In genomic region chr2:52990874-52991687, GRCm38 (mm10) we compare ENCODE assay signal across 10 mouse cellular contexts.
DNase-seq lines count a peak whose midpoint lies in the region; ATAC-seq and TF ChIP-seq lines count a peak whose summit lies in the region.
"Had no signal": no experiment of that assay in that cellular context is flagged by ENCODE, and none has a peak within 500 bp of the region (broad histone marks: within the 10 kb centered on the region; RNA-seq: fewer than 3 reads in every experiment).

No protein-coding gene starts in this region.

- H3K36me3 ChIP-seq in hindbrain, embryonic 14.5 days (replicated peaks; ENCODE audit: control insufficient read depth, insufficient read depth), result no peaks in the 10 kb centered on the region
- no peaks in the 10 kb centered on the region for H3K36me3 ChIP-seq in hindbrain, embryonic 11.5 days (ENCODE audit: control insufficient read depth, insufficient read depth, low read length)
- H3K36me3 ChIP-seq in embryonic facial prominence, embryonic 14.5 days (ENCODE audit: control insufficient read depth, insufficient read depth, low read length), result no peaks in the 10 kb centered on the region
- H3K36me3 ChIP-seq in lung, postnatal 0 days (ENCODE audit: insufficient read depth, low read length), result no peaks in the 10 kb centered on the region
- H3K36me3 ChIP-seq: midbrain, embryonic 12.5 days had no signal

- TF ChIP-seq CTCF in lung, postnatal 0 days (IDR thresholded peaks at IDR 0.05), result no peak

- TF ChIP-seq EP300 in lung, postnatal 0 days (IDR thresholded peaks at IDR 0.05), result peak; percentile 85

- no peak overlapping the region for H3K4me2 ChIP-seq in hindbrain, embryonic 14.5 days (replicated peaks)
- H3K4me2 ChIP-seq in hindbrain, embryonic 11.5 days (replicated peaks; ENCODE audit: low read depth, low read length), result no peak overlapping the region
- H3K4me2 ChIP-seq in embryonic facial prominence, embryonic 14.5 days (ENCODE audit: low read depth, low read length), result peak overlapping the region; percentile 38
- no peak overlapping the region; the same call in 1 of the 2 replicates for H3K4me2 ChIP-seq in lung, postnatal 0 days (replicated peaks; ENCODE audit: low read depth, low read length)
- H3K4me2 ChIP-seq: midbrain, embryonic 12.5 days had no signal

- no peaks in the 10 kb centered on the region for H3K27me3 ChIP-seq in hindbrain, embryonic 14.5 days (ENCODE audit: control insufficient read depth, insufficient read depth, low read length)
- no peaks in the 10 kb centered on the region for H3K27me3 ChIP-seq in hindbrain, embryonic 11.5 days (ENCODE audit: control insufficient read depth, insufficient read depth, low read length)
- no peaks in the 10 kb centered on the region for H3K27me3 ChIP-seq in embryonic facial prominence, embryonic 14.5 days (replicated peaks; ENCODE audit: control insufficient read depth, insufficient read depth, low read length)
- no peaks in the 10 kb centered on the region for H3K27me3 ChIP-seq in lung, postnatal 0 days (replicated peaks; ENCODE audit: insufficient read depth, low read length)
- H3K27me3 ChIP-seq: midbrain, embryonic 12.5 days had no signal

- no peak overlapping the region for H3K4me3 ChIP-seq in hindbrain, embryonic 14.5 days (replicated peaks; ENCODE audit: low read length)
- H3K4me3 ChIP-seq in hindbrain, embryonic 11.5 days (ENCODE audit: low read depth, low read length), result no peak overlapping the region
- H3K4me3 ChIP-seq in embryonic facial prominence, embryonic 14.5 days (ENCODE audit: low read depth, low read length), result no peak overlapping the region
- no peak overlapping the region for H3K4me3 ChIP-seq in lung, postnatal 0 days (ENCODE audit: low read depth, low read length)
- H3K4me3 ChIP-seq: midbrain, embryonic 12.5 days had no signal

- 74% methylated on average over 9 of the region's 9 CpGs for WGBS in hindbrain, embryonic 14.5 days
- 68% methylated on average over 9 of the region's 9 CpGs for WGBS in hindbrain, embryonic 11.5 days
- 42% methylated on average over 9 of the region's 9 CpGs for WGBS in embryonic facial prominence, embryonic 14.5 days
- 45% methylated on average over 9 of the region's 9 CpGs for WGBS in lung, postnatal 0 days

- no peak for DNase-seq in hindbrain, embryonic 14.5 days (ENCODE audit: low spot score)
- DNase-seq in hindbrain, embryonic 11.5 days (ENCODE audit: low spot score), result no peak
- DNase-seq in embryonic facial prominence, embryonic 14.5 days (ENCODE audit: low spot score), result peak; percentile 58
- peak; percentile 54 for DNase-seq in heart, postnatal 25 days (ENCODE audit: low spot score)
- peak; percentile 52 for DNase-seq in lung, postnatal 0 days (ENCODE audit: low spot score)
- DNase-seq in B cell, adult 2 months, result no peak
- no peak for DNase-seq in thymus, adult 18-20 months
- DNase-seq in frontal cortex, postnatal 10 days (ENCODE audit: low spot score in 2 of 2), result no peak
- DNase-seq: adrenal gland, postnatal 14 days had no signal

- ATAC-seq in hindbrain, embryonic 14.5 days (ENCODE audit: low FRiP score), result no peak
- ATAC-seq in hindbrain, embryonic 11.5 days (ENCODE audit: low FRiP score), result no peak
- ATAC-seq in embryonic facial prominence, embryonic 14.5 days (ENCODE audit: low read depth), result no peak
- ATAC-seq in lung, postnatal 0 days, result peak; percentile 85

- H3K27ac ChIP-seq in hindbrain, embryonic 14.5 days, result 0 out of 2 replicates have a peak overlapping the region, but pooled peaks have one; percentile 11
- H3K27ac ChIP-seq in hindbrain, embryonic 11.5 days (ENCODE audit: low read depth, low read length), result no peak overlapping the region
- H3K27ac ChIP-seq in embryonic facial prominence, embryonic 14.5 days (replicated peaks; ENCODE audit: low read depth, low read length), result peak overlapping the region; percentile 65
- peak overlapping the region; percentile 84 for H3K27ac ChIP-seq in lung, postnatal 0 days (ENCODE audit: low read length)
- H3K27ac ChIP-seq: midbrain, embryonic 12.5 days had no signal

- no peaks in the 10 kb centered on the region for H3K4me1 ChIP-seq in hindbrain, embryonic 14.5 days (replicated peaks; ENCODE audit: control insufficient read depth, insufficient read depth, low read length)
- H3K4me1 ChIP-seq in hindbrain, embryonic 11.5 days (replicated peaks; ENCODE audit: control insufficient read depth, insufficient read depth, low read length), result no peaks in the 10 kb centered on the region
- peaks cover 12% of the 10 kb centered on the region; the same call in 1 of the 2 replicates for H3K4me1 ChIP-seq in embryonic facial prominence, embryonic 14.5 days (ENCODE audit: control insufficient read depth, insufficient read depth, low read length)
- H3K4me1 ChIP-seq in lung, postnatal 0 days (ENCODE audit: insufficient read depth, low read depth, low read length), result peaks cover 4% of the 10 kb centered on the region; the same call in 1 of the 2 replicates

- H3K9me3 ChIP-seq in hindbrain, embryonic 14.5 days (ENCODE audit: control insufficient read depth, low read length), result no peaks in the 10 kb centered on the region
- no peaks in the 10 kb centered on the region for H3K9me3 ChIP-seq in hindbrain, embryonic 11.5 days (ENCODE audit: control insufficient read depth, low read length)
- H3K9me3 ChIP-seq in embryonic facial prominence, embryonic 14.5 days (ENCODE audit: control insufficient read depth, low read length), result no peaks in the 10 kb centered on the region
- H3K9me3 ChIP-seq in lung, postnatal 0 days (ENCODE audit: low read length), result no peaks in the 10 kb centered on the region
- H3K9me3 ChIP-seq: midbrain, embryonic 12.5 days had no signal

- no peak overlapping the region for H3K9ac ChIP-seq in hindbrain, embryonic 14.5 days
- no peak overlapping the region for H3K9ac ChIP-seq in hindbrain, embryonic 11.5 days (ENCODE audit: low read depth, low read length)
- 0 out of 2 replicates have a peak overlapping the region, but pooled peaks have one; percentile 1 for H3K9ac ChIP-seq in embryonic facial prominence, embryonic 14.5 days (ENCODE audit: low read depth, low read length)
- H3K9ac ChIP-seq in lung, postnatal 0 days (replicated peaks; ENCODE audit: low read depth), result no peak overlapping the region
- H3K9ac ChIP-seq: midbrain, embryonic 12.5 days had no signal

- intact Hi-C loops in heart, postnatal 25 days (cut with DNase I), result loop anchor here (2.0 kb wide), 1 partner anchor 134 kb away; the partner anchor contains the start of gene Fmnl2

Comparison
In these comparisons a context has a peak if more than half of its experiments do, and no peak if none do; other contexts are left out.
1. DNase-seq: peak in embryonic facial prominence, embryonic 14.5 days (single experiment), heart, postnatal 25 days (single experiment) and lung, postnatal 0 days (single experiment); none in hindbrain, embryonic 14.5 days (single experiment), hindbrain, embryonic 11.5 days (single experiment), B cell, adult 2 months (0 of 2), thymus, adult 18-20 months (0 of 2) and frontal cortex, postnatal 10 days (0 of 2).